21 mouse cellular contexts compared by ENCODE assay signal in the genomic region with DNA sequence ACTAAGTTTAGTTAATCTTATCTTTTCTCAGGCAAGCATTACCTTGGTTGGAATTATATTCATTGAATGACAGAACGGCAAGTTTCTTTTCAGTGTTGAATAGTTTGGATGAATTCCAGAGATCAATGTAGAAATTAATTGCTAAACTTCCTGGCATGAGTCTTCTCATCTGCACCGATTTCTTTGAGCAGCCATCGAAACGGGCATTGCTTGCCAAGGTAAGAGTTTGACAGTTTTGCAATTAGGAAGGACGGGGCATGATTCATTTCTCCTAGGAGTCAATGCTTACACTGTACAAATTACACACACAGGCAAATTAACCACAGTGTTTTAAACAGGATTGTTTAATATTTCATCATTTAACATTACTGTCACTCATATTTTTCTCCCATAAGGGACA.
DNase-seq lines count a peak whose midpoint lies in the region; ATAC-seq and TF ChIP-seq lines count a peak whose summit lies in the region.
"Had no signal": no experiment of that assay in that cellular context is flagged by ENCODE, and none has a peak within 500 bp of the region (broad histone marks: within the 10 kb centered on the region; RNA-seq: fewer than 3 reads in every experiment).

No protein-coding gene starts in this region.

- no peaks in the 10 kb centered on the region for H3K36me3 ChIP-seq in hindbrain, postnatal 0 days (ENCODE audit: insufficient read depth, low read length)
- no peaks in the 10 kb centered on the region for H3K36me3 ChIP-seq in hindbrain, embryonic 12.5 days
- H3K36me3 ChIP-seq in midbrain, postnatal 0 days (ENCODE audit: insufficient read depth, low read length): no peaks in the 10 kb centered on the region
- H3K36me3 ChIP-seq in midbrain, embryonic 13.5 days: no peaks in the 10 kb centered on the region
- no peaks in the 10 kb centered on the region for H3K36me3 ChIP-seq in heart, embryonic 11.5 days (ENCODE audit: control insufficient read depth, insufficient read depth, low read length)
- H3K36me3 ChIP-seq: embryonic facial prominence, embryonic 10.5 days; forebrain, embryonic 12.5 days; G1E; heart, embryonic 13.5 days; hindbrain, embryonic 13.5 days; intestine, embryonic 15.5 days had no signal

- H3K4me1 ChIP-seq in hindbrain, postnatal 0 days (ENCODE audit: insufficient read depth, low read length): no peaks in the 10 kb centered on the region
- H3K4me1 ChIP-seq in hindbrain, embryonic 12.5 days: peaks cover 4% of the 10 kb centered on the region; the same call in 1 of the 2 replicates
- H3K4me1 ChIP-seq in midbrain, postnatal 0 days (ENCODE audit: insufficient read depth, low read length): peaks cover 2% of the 10 kb centered on the region; the same call in 1 of the 2 replicates
- 0 out of 2 replicates have a peak, but pooled peaks cover 4% of the 10 kb centered on the region for H3K4me1 ChIP-seq in midbrain, embryonic 13.5 days (replicated peaks)
- H3K4me1 ChIP-seq in heart, embryonic 11.5 days (ENCODE audit: control insufficient read depth, insufficient read depth, low read length): no peaks in the 10 kb centered on the region
- H3K4me1 ChIP-seq: embryonic facial prominence, embryonic 10.5 days; heart, embryonic 13.5 days; intestine, embryonic 15.5 days had no signal

- H3K9me3 ChIP-seq in hindbrain, postnatal 0 days (ENCODE audit: low read length): no peaks in the 10 kb centered on the region
- H3K9me3 ChIP-seq in hindbrain, embryonic 12.5 days (replicated peaks): no peaks in the 10 kb centered on the region
- no peaks in the 10 kb centered on the region for H3K9me3 ChIP-seq in midbrain, postnatal 0 days (ENCODE audit: low read length)
- H3K9me3 ChIP-seq in midbrain, embryonic 13.5 days: no peaks in the 10 kb centered on the region
- H3K9me3 ChIP-seq in heart, embryonic 11.5 days (replicated peaks; ENCODE audit: control insufficient read depth, low read length): no peaks in the 10 kb centered on the region
- H3K9me3 ChIP-seq: embryonic facial prominence, embryonic 10.5 days; forebrain, embryonic 12.5 days; G1E; heart, embryonic 13.5 days; hindbrain, embryonic 13.5 days; intestine, embryonic 15.5 days had no signal

- no peak for ATAC-seq in hindbrain, postnatal 0 days
- ATAC-seq in hindbrain, embryonic 12.5 days (ENCODE audit: low FRiP score): no peak
- ATAC-seq in midbrain, postnatal 0 days (ENCODE audit: low FRiP score): no peak
- no peak for ATAC-seq in midbrain, embryonic 13.5 days
- ATAC-seq in heart, embryonic 11.5 days (replicated peaks; ENCODE audit: insufficient number of reproducible peaks, low FRiP score, low TSS enrichment): no peak
- ATAC-seq: CD4-positive, CD25-positive, alpha-beta regulatory T cell, adult 4 months; intestine, embryonic 15.5 days had no signal

- no peak overlapping the region for H3K27ac ChIP-seq in hindbrain, postnatal 0 days
- H3K27ac ChIP-seq in hindbrain, embryonic 12.5 days: no peak overlapping the region
- no peak overlapping the region for H3K27ac ChIP-seq in midbrain, postnatal 0 days (ENCODE audit: low read depth, low read length)
- H3K27ac ChIP-seq in midbrain, embryonic 13.5 days: no peak overlapping the region
- H3K27ac ChIP-seq in heart, embryonic 11.5 days (ENCODE audit: low read depth, low read length): no peak overlapping the region
- H3K27ac ChIP-seq: embryonic facial prominence, embryonic 10.5 days; forebrain, embryonic 12.5 days; heart, embryonic 13.5 days; hindbrain, embryonic 13.5 days; intestine, embryonic 15.5 days had no signal

- H3K9ac ChIP-seq in hindbrain, postnatal 0 days (replicated peaks; ENCODE audit: low read length): no peak overlapping the region
- no peak overlapping the region for H3K9ac ChIP-seq in hindbrain, embryonic 12.5 days
- no peak overlapping the region for H3K9ac ChIP-seq in midbrain, postnatal 0 days (replicated peaks; ENCODE audit: low read length, poor library complexity, severe bottlenecking)
- H3K9ac ChIP-seq in midbrain, embryonic 13.5 days (replicated peaks): no peak overlapping the region
- H3K9ac ChIP-seq in heart, embryonic 11.5 days (ENCODE audit: low read depth, low read length): no peak overlapping the region
- H3K9ac ChIP-seq: forebrain, embryonic 12.5 days; heart, embryonic 13.5 days; hindbrain, embryonic 13.5 days; intestine, embryonic 15.5 days had no signal

- no peak overlapping the region for H3K4me2 ChIP-seq in hindbrain, postnatal 0 days (ENCODE audit: low read depth, low read length)
- H3K4me2 ChIP-seq in hindbrain, embryonic 12.5 days (replicated peaks): no peak overlapping the region
- H3K4me2 ChIP-seq in midbrain, postnatal 0 days (ENCODE audit: low read depth, low read length, poor library complexity, severe bottlenecking): no peak overlapping the region
- H3K4me2 ChIP-seq in midbrain, embryonic 13.5 days (replicated peaks): no peak overlapping the region
- no peak overlapping the region for H3K4me2 ChIP-seq in heart, embryonic 11.5 days
- H3K4me2 ChIP-seq: forebrain, embryonic 12.5 days; heart, embryonic 13.5 days; hindbrain, embryonic 13.5 days; intestine, embryonic 15.5 days had no signal

- H3K4me3 ChIP-seq in hindbrain, postnatal 0 days (ENCODE audit: low read length): no peak overlapping the region
- H3K4me3 ChIP-seq in hindbrain, embryonic 12.5 days: no peak overlapping the region
- H3K4me3 ChIP-seq in midbrain, postnatal 0 days (ENCODE audit: low read depth, low read length): no peak overlapping the region
- H3K4me3 ChIP-seq in midbrain, embryonic 13.5 days (replicated peaks): no peak overlapping the region
- no peak overlapping the region for H3K4me3 ChIP-seq in heart, embryonic 11.5 days (ENCODE audit: low read depth, low read length)
- H3K4me3 ChIP-seq: embryonic facial prominence, embryonic 10.5 days; forebrain, embryonic 12.5 days; heart, embryonic 13.5 days; hindbrain, embryonic 13.5 days; intestine, embryonic 15.5 days had no signal

- H3K27me3 ChIP-seq in hindbrain, postnatal 0 days (ENCODE audit: insufficient read depth, low read length): no peaks in the 10 kb centered on the region
- no peaks in the 10 kb centered on the region for H3K27me3 ChIP-seq in hindbrain, embryonic 12.5 days
- no peaks in the 10 kb centered on the region for H3K27me3 ChIP-seq in midbrain, postnatal 0 days (ENCODE audit: insufficient read depth, low read length)
- no peaks in the 10 kb centered on the region for H3K27me3 ChIP-seq in midbrain, embryonic 13.5 days
- no peaks in the 10 kb centered on the region for H3K27me3 ChIP-seq in heart, embryonic 11.5 days (ENCODE audit: control insufficient read depth, insufficient read depth, low read length)
- H3K27me3 ChIP-seq: forebrain, embryonic 12.5 days; heart, embryonic 13.5 days; hindbrain, embryonic 13.5 days; intestine, embryonic 15.5 days had no signal

- WGBS in hindbrain, postnatal 0 days: 31% methylated on average over 5 of the region's 5 CpGs
- WGBS in hindbrain, embryonic 12.5 days: 69% methylated on average over 5 of the region's 5 CpGs
- WGBS in midbrain, postnatal 0 days: 72% methylated on average over 5 of the region's 5 CpGs
- 86% methylated on average over 5 of the region's 5 CpGs for WGBS in midbrain, embryonic 13.5 days
- WGBS in heart, embryonic 11.5 days (ENCODE audit: insufficient replicate concordance): 82% methylated on average over 5 of the region's 5 CpGs

- DNase-seq in hindbrain, postnatal 0 days (ENCODE audit: low spot score): peak; percentile 21
- peak; percentile 7 for DNase-seq in midbrain, postnatal 0 days (ENCODE audit: low spot score)
- peak; percentile 63 for DNase-seq in brain, embryonic 14.5 days (ENCODE audit: low read depth)
- no peak for DNase-seq in right cerebral cortex, postnatal 36 days (ENCODE audit: low spot score in 2 of 2)
- DNase-seq: adrenal gland, postnatal 10 days; B cell, adult 2 months; cerebellum, adult 2 months; cerebellum, postnatal 10 days; gastrocnemius, postnatal 10 days; heart, postnatal 4 days; kidney, adult 18-20 months had no signal

- TF ChIP-seq CTCF in hindbrain, postnatal 0 days (IDR thresholded peaks at IDR 0.05; ENCODE audit: low read depth): no peak
- TF ChIP-seq CTCF in midbrain, postnatal 0 days (IDR thresholded peaks at IDR 0.05): no peak
- no peak for TF ChIP-seq CTCF in brain, embryonic 14.5 days (IDR thresholded peaks at IDR 0.05; ENCODE audit: borderline replicate concordance, extremely low read depth, insufficient read depth, insufficient read length)

- TF ChIP-seq POLR2A in brain, embryonic 14.5 days (IDR thresholded peaks at IDR 0.05; ENCODE audit: borderline replicate concordance, extremely low read depth, insufficient read depth, insufficient read length, poor library complexity, severe bottlenecking): no peak

Comparison
In these comparisons a context has a peak if more than half of its experiments do, and no peak if none do; other contexts are left out.
1. DNase-seq: peak in hindbrain, postnatal 0 days (single experiment), midbrain, postnatal 0 days (single experiment) and brain, embryonic 14.5 days (single experiment); none in right cerebral cortex, postnatal 36 days (0 of 2).